Mouse (Mus musculus) MEL (cell line): ENCODE results near the gene C2cd4a.

Source experiments
- CTCF ChIP-seq, 3 experiments: IDR thresholded peaks in 2 of 3; conservative IDR thresholded peaks in 1 of 3; 2 replicates each; pipeline ENCODE4 v1.5.1; 2011 to 2012; ENCODE audit warnings: low read length in 3 of 3, low read depth in 2 of 3, mild to moderate bottlenecking in 2 of 3, improper control_type of control experiment in 1 of 3, inconsistent platforms in 1 of 3, mixed read lengths in 1 of 3, moderate library complexity in 1 of 3; ENCODE audit not compliant: control insufficient read depth in 1 of 3, insufficient read depth in 1 of 3, poor library complexity in 1 of 3, severe bottlenecking in 1 of 3
- EP300 ChIP-seq, 2 experiments: IDR thresholded peaks; 2 replicates each; pipeline ENCODE4 v1.6.1; 2011; ENCODE audit warnings: improper control_type of control experiment in 2 of 2, low read length in 2 of 2, low read depth in 1 of 2, mild to moderate bottlenecking in 1 of 2
- ETS1 ChIP-seq: IDR thresholded peaks from 2 replicates; pipeline ENCODE4 v1.6.1; 2012; ENCODE audit warnings: low read depth, mild to moderate bottlenecking, inconsistent platforms, low read length, improper control_type of control experiment, moderate library complexity
- GABPA ChIP-seq: IDR thresholded peaks from 2 replicates; pipeline ENCODE4 v1.6.1; 2012; ENCODE audit warnings: low read depth, mild to moderate bottlenecking, inconsistent platforms, low read length, improper control_type of control experiment, moderate library complexity
- MAFK ChIP-seq: IDR thresholded peaks from 2 replicates; pipeline ENCODE4 v1.6.1; 2011; ENCODE audit warnings: low read depth, mild to moderate bottlenecking, low read length, improper control_type of control experiment, borderline replicate concordance
- MYB ChIP-seq: IDR thresholded peaks from 2 replicates; pipeline ENCODE4 v1.6.1; 2011; ENCODE audit warnings: mild to moderate bottlenecking, low read depth, low read length, improper control_type of control experiment
- POLR2AphosphoS2 ChIP-seq: IDR thresholded peaks from 2 replicates; pipeline ENCODE4 v1.6.1; 2011; ENCODE audit warnings: low read length, improper control_type of control experiment
- USF1 ChIP-seq: IDR thresholded peaks from 2 replicates; pipeline ENCODE4 v1.6.1; 2014; ENCODE audit warnings: low read depth, mild to moderate bottlenecking, inconsistent platforms, low read length, improper control_type of control experiment, moderate library complexity
- ZC3H11A ChIP-seq: IDR thresholded peaks from 2 replicates; pipeline ENCODE4 v1.6.1; 2012; ENCODE audit warnings: low read depth, mild to moderate bottlenecking, inconsistent platforms, low read length, improper control_type of control experiment

GRCm38 (mm10) chr9:67842797-67843196, 10.7 kb upstream of the C2cd4a start:
- TF ChIP-seq CTCF (IDR thresholded peaks at IDR 0.05 in 2 of 3, conservative IDR thresholded peaks at IDR 0.05 in 1 of 3; ENCODE audit: control insufficient read depth in 1 of 3, insufficient read depth in 1 of 3, low read depth in 2 of 3, low read length in 3 of 3, poor library complexity in 1 of 3, severe bottlenecking in 1 of 3) (no peak), EP300 (IDR thresholded peaks at IDR 0.05; ENCODE audit: low read depth in 1 of 2, low read length in 2 of 2) (no peak), USF1 (no peak), MAFK (no peak), MYB (no peak), POLR2AphosphoS2 (no peak), ETS1 (no peak), GABPA (no peak), ZC3H11A (no peak)
